Mouse (Mus musculus) NIH3T3 (cell line): ENCODE data around the gene Prkcb.

Source experiments
- DNase-seq: peaks from one replicate; pipeline ENCODE4 v3.0.0-alpha.2; 2012; ENCODE audit warnings: low read depth

Gene Prkcb

GRCm38 (mm10) chr7:122672981-122673380 is 384.4 kb downstream of the Prkcb start:
- DNase-seq: peak; percentile 32

GRCm38 (mm10) chr7:122675207-122675606 is 386.7 kb downstream of the Prkcb start:
- DNase-seq: no peak
